Mouse (Mus musculus) neural tube, embryonic 12.5 days (tissue): Measurements from ENCODE around the gene Aprt. TPM values are rescaled to one million over a fixed set of nuclear protein-coding genes. Genes with fewer than 3 reads are reported as not detected.

Experiments used
- microRNA-seq: library from miRNA; unstranded; fragments of <30 nt; microRNA quantifications from one replicate; pipeline ENCODE4, GENCODE M21; 2017
- polyA plus RNA-seq: library from polyadenylated mRNA; unstranded; fragments of >200 nt; fragmentation: Nextera tagmentation; extraction: Ambion mirVana; gene quantifications from 2 replicates; pipeline ENCODE4 v1.2.1, GENCODE M21; 2016

Gene Aprt
- polyA plus RNA-seq, 1 experiment from 2014 or later: 182 TPM

Small RNA genes within 50 kb of the gene (microRNA-seq; reads per million reads assigned to microRNA genes)
- gene Mir6396: not detected

Other genes starting within 250 kb of the Aprt start
- not detected in 2 replicates for gene Trhr2, start 216.2 kb downstream of the Aprt start, polyA plus RNA-seq
- gene Zc3h18, start 200.3 kb downstream of the Aprt start, polyA plus RNA-seq: 57.1 and 62.4 TPM in 2 replicates
- not detected in 2 replicates for gene Il17c, start 154.9 kb downstream of the Aprt start, polyA plus RNA-seq
- 58.5 and 59.9 TPM in 2 replicates for gene Cyba, start 144.0 kb downstream of the Aprt start, polyA plus RNA-seq
- 52.3 TPM in 2 replicates for gene Mvd, start 133.5 kb downstream of the Aprt start, polyA plus RNA-seq
- gene Snai3, start 116.2 kb downstream of the Aprt start, polyA plus RNA-seq: not detected in 2 replicates
- gene Rnf166, start 100.8 kb downstream of the Aprt start, polyA plus RNA-seq: 34.6 and 39.7 TPM in 2 replicates
- 65.0 and 67.1 TPM in 2 replicates for gene Ctu2, start 100.8 kb downstream of the Aprt start, polyA plus RNA-seq
- 6.4 and 6.5 TPM in 2 replicates for gene Piezo1, start 25.6 kb downstream of the Aprt start, polyA plus RNA-seq
- 22.8 and 25.9 TPM in 2 replicates for gene Cdt1, start 8.9 kb downstream of the Aprt start, polyA plus RNA-seq
- 4.6 and 6.2 TPM in 2 replicates for gene Galns, start 34.6 kb upstream of the Aprt start, polyA plus RNA-seq
- gene Trappc2l, start 34.7 kb upstream of the Aprt start, polyA plus RNA-seq: 65.6 and 69.7 TPM in 2 replicates
- gene Pabpn1l, start 45.8 kb upstream of the Aprt start, polyA plus RNA-seq: not detected in 2 replicates
- gene Cbfa2t3, start 122.2 kb upstream of the Aprt start, polyA plus RNA-seq: 15.3 and 16.7 TPM in 2 replicates
- gene Acsf3, start 198.6 kb upstream of the Aprt start, polyA plus RNA-seq: 16.6 and 18.3 TPM in 2 replicates